Mouse (Mus musculus): ENCODE data around the gene Sephs2.

Gene Sephs2

GRCm38 (mm10) chr7:127233368-127233749 lies 40.5 kb downstream of the Sephs2 start:
- DNase-seq (ENCODE audit: low spot score in 2 of 2): no peak

GRCm38 (mm10) chr7:127232622-127233367 lies 41.1 kb downstream of the Sephs2 start, which contains the start of the genes Zfp553 and Sept1:
TSS of gene Zfp553 (plus strand) at chr7:127233061.
TSS of gene Sept1 (minus strand) at chr7:127233130.
- DNase-seq (ENCODE audit: low spot score in 2 of 2): peak; percentile 72 to 81

DNA sequence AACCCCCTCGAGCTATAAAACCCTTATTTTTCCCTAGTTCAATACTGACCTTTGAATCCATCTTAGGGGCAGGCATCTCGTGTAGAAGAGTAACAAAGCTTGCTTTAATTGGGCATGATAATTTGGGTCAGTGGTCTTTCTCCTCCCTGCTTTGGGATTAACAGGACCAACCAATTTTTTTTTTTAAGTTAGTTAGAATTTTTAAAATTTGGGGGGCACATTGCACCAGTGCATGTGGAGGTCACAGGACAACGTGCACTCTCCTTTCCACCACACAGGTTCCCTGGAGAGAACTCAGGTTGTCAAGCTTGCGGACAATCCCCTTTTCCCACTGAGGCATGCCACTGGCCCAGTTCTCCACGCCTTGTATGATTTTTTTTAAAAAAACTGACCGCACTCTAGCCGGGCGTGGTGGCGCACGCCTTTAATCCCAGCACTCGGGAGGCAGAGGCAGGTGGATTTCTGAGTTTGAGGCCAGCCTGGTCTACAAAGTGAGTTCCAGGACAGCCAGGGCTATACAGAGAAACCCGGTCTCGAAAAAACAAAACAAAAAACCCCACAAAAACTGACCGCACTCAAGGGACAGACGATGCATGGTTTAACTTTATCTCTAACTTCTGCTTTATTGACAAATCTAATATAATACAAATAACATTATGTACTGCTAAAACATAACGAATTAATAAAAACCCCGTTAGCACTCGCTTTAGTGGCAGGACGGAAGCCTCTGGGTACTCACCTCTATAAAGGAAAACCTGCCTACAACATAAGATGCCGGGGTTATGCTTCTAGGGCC lies 41.8 kb downstream of the Sephs2 start:
- no peak for DNase-seq (ENCODE audit: low spot score in 2 of 2)

- no peak for DNase-seq (ENCODE audit: low spot score in 2 of 2)
These were observed 42.5 kb downstream of the Sephs2 start for GRCm38 (mm10) chr7:127231376-127231775.

DNA sequence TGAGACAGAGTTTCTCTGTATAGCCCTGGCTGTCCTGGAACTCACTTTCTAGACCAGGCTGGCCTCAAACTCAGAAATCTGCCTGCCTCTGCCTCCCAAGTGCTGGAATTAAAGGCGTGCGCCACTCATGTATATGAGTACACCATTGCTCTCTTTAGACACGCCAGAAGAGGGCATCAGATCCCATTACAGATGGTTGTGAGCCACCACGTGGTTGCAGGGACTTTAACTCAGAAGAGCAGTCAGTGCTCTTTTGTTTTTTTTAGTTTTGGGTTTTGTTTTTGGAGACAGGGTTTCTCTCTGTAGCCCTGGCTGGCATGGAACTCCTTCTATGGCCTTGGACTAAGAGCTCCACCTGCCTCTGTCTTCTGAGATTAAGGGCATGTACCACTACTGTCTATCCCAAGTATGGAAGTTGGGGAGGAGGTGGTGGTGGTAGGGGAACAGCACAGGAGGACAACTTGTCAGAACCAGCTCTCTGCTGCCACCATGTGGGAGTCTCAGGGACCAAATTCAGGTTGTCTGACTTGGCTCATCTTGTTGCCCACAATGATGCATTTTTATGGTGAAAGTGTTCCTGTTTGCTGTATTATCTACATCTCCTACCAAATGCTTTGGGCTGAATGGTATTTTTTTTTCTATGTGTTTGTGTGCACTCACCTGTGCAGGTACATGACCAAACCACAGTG lies 45.1 kb downstream of the Sephs2 start:
- peak; percentile 56 to 60 for DNase-seq (ENCODE audit: low spot score in 2 of 2)

GRCm38 (mm10) chr7:127225147-127225995 lies 48.5 kb downstream of the Sephs2 start:
- DNase-seq (ENCODE audit: low spot score in 2 of 2): no peak

- DNase-seq (ENCODE audit: low spot score in 2 of 2): no peak
These were observed 49.2 kb downstream of the Sephs2 start for GRCm38 (mm10) chr7:127224616-127225015.

GRCm38 (mm10) chr7:127223515-127224478 lies 50.1 kb downstream of the Sephs2 start:
- no peak for DNase-seq (ENCODE audit: low spot score in 2 of 2)

GRCm38 (mm10) chr7:127223106-127223505 lies 50.7 kb downstream of the Sephs2 start:
- DNase-seq (ENCODE audit: low spot score in 2 of 2): no peak

Data from right cerebral cortex, postnatal 36 days (tissue).